Mouse (Mus musculus) ES-E14 (cell line): ENCODE measurements at regions not wholly inside any gene's neighbourhood (a gene's known extent, or its start where the extent isn't known, plus 50 kb on each side); places are given as distances from the start of the nearest gene placed in this dataset.

ENCODE experiments used
- HCFC1 ChIP-seq: IDR thresholded peaks from 2 replicates; pipeline ENCODE4 v1.6.1; 2012; ENCODE audit warnings: low read length, inconsistent platforms, borderline replicate concordance; ENCODE audit not compliant: insufficient read depth
- ZC3H11A ChIP-seq: IDR thresholded peaks from 2 replicates; pipeline ENCODE4 v1.6.1; 2012; ENCODE audit warnings: low read depth, mild to moderate bottlenecking, inconsistent platforms, low read length, borderline replicate concordance

- no peak for TF ChIP-seq HCFC1
- no peak for TF ChIP-seq ZC3H11A
Observed at GRCm38 (mm10) chr4:34499731-34500130, 51.0 kb upstream of the Akirin2 start.
